Mouse (Mus musculus): ENCODE measurements around the gene Ctrb1. TPM values are rescaled to one million over a fixed set of nuclear protein-coding genes. Genes with fewer than 3 reads are reported as not detected.

Gene Ctrb1
- total RNA-seq (2014; rRNA removed; ENCODE audit: low replicate concordance), result 0.62 and 3.4 TPM in 2 replicates
- not detected in 2 replicates for polyA plus RNA-seq (2015; fragmentation: Nextera tagmentation; extraction: Ambion mirVana)

DNA sequence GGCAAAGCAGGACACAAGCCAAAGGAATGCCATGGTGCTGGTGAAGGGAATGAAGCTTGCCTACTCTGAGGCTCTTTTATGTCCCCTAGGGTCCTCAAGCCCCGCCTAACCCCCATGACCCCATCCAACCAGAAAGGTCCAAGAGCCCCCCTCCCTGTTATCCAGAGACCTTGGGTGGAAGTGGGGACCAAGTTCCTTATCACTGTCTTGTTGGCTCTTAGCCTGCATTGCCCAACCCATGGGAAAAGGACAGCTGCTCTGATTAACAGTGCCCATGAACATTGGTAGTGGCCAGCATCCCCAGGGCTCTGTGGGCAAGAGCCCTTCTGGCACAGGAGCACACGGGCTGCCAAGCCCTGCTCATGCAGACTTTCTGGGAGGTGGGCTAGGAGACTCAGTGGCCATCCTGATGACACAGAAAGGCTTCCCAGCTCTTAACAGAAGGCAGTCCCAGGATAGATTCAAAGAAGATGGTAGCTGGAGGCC, at the start of gene Ctrb1:
Ctrb1 (minus strand) TSS at position 51 of the 486 bp plus-strand sequence.
- Histone ChIP-seq H3K9me3 (replicated peaks; ENCODE audit: control insufficient read depth, low read length) (no peaks in the 10 kb centered on the region), H3K4me2 (ENCODE audit: low read depth, low read length) (no peak within 1 kb of the TSS), H3K36me3 (replicated peaks; ENCODE audit: control insufficient read depth, insufficient read depth, low read length) (no peaks in the 10 kb centered on the region), H3K9ac (replicated peaks; ENCODE audit: low read depth, low read length) (no peak within 1 kb of the TSS), H3K27ac (ENCODE audit: low read depth) (no peak within 1 kb of the TSS), H3K4me1 (ENCODE audit: control insufficient read depth, insufficient read depth) (no peaks in the 10 kb centered on the region), H3K27me3 (ENCODE audit: control insufficient read depth, insufficient read depth, low read length) (no peaks in the 10 kb centered on the region), H3K4me3 (ENCODE audit: low read depth, low read length) (no peak within 1 kb of the TSS)
- no peak for DNase-seq (ENCODE audit: low spot score)
- no peak for TF ChIP-seq CTCF (IDR thresholded peaks at IDR 0.05; ENCODE audit: low read depth)
- 74% methylated on average over 2 of the region's 2 CpGs for WGBS
- no peak for ATAC-seq (ENCODE audit: insufficient read depth, low read depth)

DNA sequence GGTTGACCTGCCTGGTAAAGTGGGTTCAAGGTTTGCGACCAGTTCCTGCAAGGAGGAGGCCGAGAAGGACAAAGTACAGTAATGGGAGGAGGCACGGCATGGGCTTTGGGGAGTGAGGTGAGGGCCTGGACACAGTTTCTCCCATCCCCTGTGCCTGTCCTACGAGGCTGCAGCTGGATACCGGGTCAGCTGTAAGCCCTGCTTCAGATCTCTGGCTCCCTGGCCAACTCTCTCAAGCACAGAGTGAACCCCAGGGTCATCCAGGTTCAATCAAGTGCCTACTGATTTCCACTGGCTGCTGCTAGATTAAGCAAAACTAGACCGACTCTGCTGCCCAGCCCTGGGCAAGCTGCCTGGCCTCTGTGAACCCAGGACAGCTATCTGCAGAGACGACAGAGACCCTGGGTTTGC, 49.5 kb upstream of the Ctrb1 start:
- Histone ChIP-seq H3K4me2 (ENCODE audit: low read depth, low read length) (no peak overlapping the region; the same call in 1 of the 2 replicates), H3K27ac (ENCODE audit: low read depth) (peak overlapping the region; percentile 92), H3K4me1 (ENCODE audit: control insufficient read depth, insufficient read depth) (peaks cover 56% of the 10 kb centered on the region), H3K9me3 (replicated peaks; ENCODE audit: control insufficient read depth, low read length) (no peaks in the 10 kb centered on the region), H3K27me3 (ENCODE audit: control insufficient read depth, insufficient read depth, low read length) (no peaks in the 10 kb centered on the region), H3K36me3 (replicated peaks; ENCODE audit: control insufficient read depth, insufficient read depth, low read length) (no peaks in the 10 kb centered on the region), H3K4me3 (ENCODE audit: low read depth, low read length) (no peak overlapping the region), H3K9ac (replicated peaks; ENCODE audit: low read depth, low read length) (no peak overlapping the region)
- no peak for DNase-seq (ENCODE audit: low spot score)
- no peak for TF ChIP-seq CTCF (IDR thresholded peaks at IDR 0.05; ENCODE audit: low read depth)
- no peak for TF ChIP-seq EP300 (IDR thresholded peaks at IDR 0.05; ENCODE audit: low read depth)
- ATAC-seq (ENCODE audit: insufficient read depth, low read depth), result no peak
- WGBS, result 50% methylated on average over 7 of the region's 7 CpGs

DNA sequence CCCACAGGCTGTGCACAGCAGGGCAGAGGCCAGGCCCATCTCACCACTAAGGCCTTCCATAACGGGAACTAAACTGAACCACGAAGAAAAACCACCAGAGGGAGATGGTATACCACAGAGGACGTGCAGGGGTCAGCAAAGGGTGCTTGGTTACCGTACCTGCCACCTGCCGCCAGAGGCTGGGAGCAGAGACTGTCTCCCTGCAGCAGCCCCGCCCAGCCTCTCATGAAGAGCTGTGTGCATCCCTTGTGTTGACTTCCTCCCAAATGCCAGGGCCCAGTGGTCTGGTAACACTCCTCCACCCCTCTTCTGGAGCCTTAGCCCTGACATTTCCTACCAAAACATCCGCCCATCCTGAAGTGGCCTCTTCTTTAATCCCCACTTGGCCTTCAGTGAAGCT, 48.8 kb upstream of the Ctrb1 start:
- Histone ChIP-seq H3K4me1 (ENCODE audit: control insufficient read depth, insufficient read depth) (peaks cover 62% of the 10 kb centered on the region), H3K9me3 (replicated peaks; ENCODE audit: control insufficient read depth, low read length) (no peaks in the 10 kb centered on the region), H3K4me2 (ENCODE audit: low read depth, low read length) (no peak overlapping the region), H3K27ac (ENCODE audit: low read depth) (peak overlapping the region; percentile 48; the same call in 1 of the 2 replicates), H3K27me3 (ENCODE audit: control insufficient read depth, insufficient read depth, low read length) (no peaks in the 10 kb centered on the region), H3K36me3 (replicated peaks; ENCODE audit: control insufficient read depth, insufficient read depth, low read length) (no peaks in the 10 kb centered on the region), H3K9ac (replicated peaks; ENCODE audit: low read depth, low read length) (no peak overlapping the region), H3K4me3 (ENCODE audit: low read depth, low read length) (no peak overlapping the region)
- TF ChIP-seq EP300 (IDR thresholded peaks at IDR 0.05; ENCODE audit: low read depth), result no peak
- peak; percentile 43 for TF ChIP-seq CTCF (IDR thresholded peaks at IDR 0.05; ENCODE audit: low read depth)
- peak; percentile 12 for DNase-seq (ENCODE audit: low spot score)
- 61% methylated on average over 7 of the region's 7 CpGs for WGBS
- ATAC-seq (ENCODE audit: insufficient read depth, low read depth), result no peak

DNA sequence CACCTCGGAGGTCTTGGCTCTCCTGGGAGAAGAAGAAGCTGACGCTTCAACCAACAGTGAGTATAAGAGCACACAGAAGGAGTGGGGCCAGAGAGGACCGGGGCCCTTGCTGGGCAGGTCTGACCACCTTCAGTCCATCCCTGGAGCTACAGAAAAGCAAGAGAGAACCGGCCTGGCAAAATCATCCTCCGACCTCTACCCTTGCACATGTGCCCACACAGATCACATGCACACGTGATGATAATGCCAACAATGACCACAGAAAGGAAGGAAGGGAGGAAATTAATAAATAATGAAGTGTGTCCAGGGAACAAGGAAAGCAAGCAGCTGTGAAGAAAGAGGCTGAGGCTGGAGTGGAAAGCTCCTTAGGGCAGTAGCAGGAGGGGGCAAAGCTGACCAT, 48.1 kb upstream of the Ctrb1 start:
- H3K27me3 ChIP-seq (ENCODE audit: control insufficient read depth, insufficient read depth, low read length), result no peaks in the 10 kb centered on the region
- DNase-seq (ENCODE audit: low spot score) (no peak), ATAC-seq (ENCODE audit: insufficient read depth, low read depth) (no peak)
- peaks cover 65% of the 10 kb centered on the region for H3K4me1 ChIP-seq (ENCODE audit: control insufficient read depth, insufficient read depth)
- H3K4me2 ChIP-seq (ENCODE audit: low read depth, low read length), result no peak overlapping the region
- no peaks in the 10 kb centered on the region for H3K36me3 ChIP-seq (replicated peaks; ENCODE audit: control insufficient read depth, insufficient read depth, low read length)
- peak overlapping the region; percentile 48 for H3K27ac ChIP-seq (ENCODE audit: low read depth)
- 56% methylated on average over 6 of the region's 6 CpGs for WGBS
- H3K9me3 ChIP-seq (replicated peaks; ENCODE audit: control insufficient read depth, low read length), result no peaks in the 10 kb centered on the region
- no peak overlapping the region for H3K9ac ChIP-seq (replicated peaks; ENCODE audit: low read depth, low read length)
- H3K4me3 ChIP-seq (ENCODE audit: low read depth, low read length), result no peak overlapping the region
- no peak for TF ChIP-seq CTCF (IDR thresholded peaks at IDR 0.05; ENCODE audit: low read depth)
- TF ChIP-seq EP300 (IDR thresholded peaks at IDR 0.05; ENCODE audit: low read depth), result no peak

DNA sequence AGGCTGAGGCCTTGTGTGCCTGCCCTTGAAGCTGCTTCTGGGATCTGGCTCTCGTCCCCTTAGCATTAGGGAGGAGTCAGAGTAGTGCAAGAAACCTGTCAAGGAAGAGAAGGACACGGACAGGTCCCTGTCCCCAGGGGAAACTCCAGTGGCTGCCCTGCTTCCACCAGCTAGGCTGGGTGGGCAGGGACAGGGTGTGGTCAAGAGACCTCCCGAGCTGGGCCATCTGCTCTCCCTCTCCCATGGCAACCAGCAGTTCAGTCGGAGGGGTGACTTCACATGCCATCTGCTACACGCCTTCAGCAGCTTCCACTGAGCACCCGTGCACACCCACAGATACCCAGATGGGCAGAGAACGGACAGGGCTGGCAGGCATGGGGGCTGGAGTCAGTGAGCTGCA, 45.5 kb upstream of the Ctrb1 start:
- DNase-seq (ENCODE audit: low spot score) (no peak), ATAC-seq (ENCODE audit: insufficient read depth, low read depth) (no peak)
- Histone ChIP-seq H3K4me2 (ENCODE audit: low read depth, low read length) (no peak overlapping the region), H3K27me3 (ENCODE audit: control insufficient read depth, insufficient read depth, low read length) (no peaks in the 10 kb centered on the region), H3K27ac (ENCODE audit: low read depth) (peak overlapping the region; percentile 96), H3K9me3 (replicated peaks; ENCODE audit: control insufficient read depth, low read length) (no peaks in the 10 kb centered on the region), H3K4me1 (ENCODE audit: control insufficient read depth, insufficient read depth) (peaks cover 71% of the 10 kb centered on the region), H3K9ac (replicated peaks; ENCODE audit: low read depth, low read length) (no peak overlapping the region), H3K4me3 (ENCODE audit: low read depth, low read length) (no peak overlapping the region), H3K36me3 (replicated peaks; ENCODE audit: control insufficient read depth, insufficient read depth, low read length) (no peaks in the 10 kb centered on the region)
- 34% methylated on average over 7 of the region's 7 CpGs for WGBS
- TF ChIP-seq CTCF (IDR thresholded peaks at IDR 0.05; ENCODE audit: low read depth) (no peak), EP300 (IDR thresholded peaks at IDR 0.05; ENCODE audit: low read depth) (no peak)

DNA sequence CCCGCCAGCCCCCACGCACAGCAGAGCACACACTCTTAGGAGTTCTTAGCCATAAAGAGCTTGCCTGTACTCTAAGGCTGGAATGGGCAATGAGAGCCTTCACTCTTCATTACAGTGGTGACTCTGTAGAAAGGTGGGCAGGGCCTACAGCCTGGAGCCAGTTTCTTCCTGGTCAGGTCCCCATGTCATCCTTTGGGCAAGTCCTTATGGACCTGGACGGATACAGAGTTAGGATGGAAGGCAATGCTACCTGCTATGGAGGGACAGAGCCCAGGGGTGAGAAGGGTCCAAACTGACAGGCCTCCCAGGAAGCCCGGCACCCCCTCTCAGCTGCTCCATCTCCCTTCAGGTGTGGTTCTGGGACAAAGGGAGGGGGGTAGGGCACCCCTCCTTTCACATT, 45.0 kb upstream of the Ctrb1 start:
- Histone ChIP-seq H3K4me2 (ENCODE audit: low read depth, low read length) (peak overlapping the region; percentile 47; the same call in 1 of the 2 replicates), H3K27me3 (ENCODE audit: control insufficient read depth, insufficient read depth, low read length) (no peaks in the 10 kb centered on the region), H3K4me1 (ENCODE audit: control insufficient read depth, insufficient read depth) (peaks cover 70% of the 10 kb centered on the region), H3K4me3 (ENCODE audit: low read depth, low read length) (no peak overlapping the region), H3K9ac (replicated peaks; ENCODE audit: low read depth, low read length) (no peak overlapping the region), H3K36me3 (replicated peaks; ENCODE audit: control insufficient read depth, insufficient read depth, low read length) (no peaks in the 10 kb centered on the region), H3K9me3 (replicated peaks; ENCODE audit: control insufficient read depth, low read length) (no peaks in the 10 kb centered on the region), H3K27ac (ENCODE audit: low read depth) (peak overlapping the region; percentile 96)
- WGBS, result 62% methylated on average over 4 of the region's 4 CpGs
- ATAC-seq (ENCODE audit: insufficient read depth, low read depth) (no peak), DNase-seq (ENCODE audit: low spot score) (no peak)
- TF ChIP-seq CTCF (IDR thresholded peaks at IDR 0.05; ENCODE audit: low read depth), result no peak
- no peak for TF ChIP-seq EP300 (IDR thresholded peaks at IDR 0.05; ENCODE audit: low read depth)

Measured in heart, postnatal 0 days (tissue).